Mouse (Mus musculus) heart, adult 2 months (tissue): Measurements from ENCODE around the gene Havcr1. TPM values are rescaled to one million over a fixed set of nuclear protein-coding genes. Genes with fewer than 3 reads are reported as not detected.

Experiments
- DNase-seq, 2 experiments: peaks; one replicate each; pipeline ENCODE4 v3.0.0; 2021
- H3K27ac ChIP-seq: fragments of 200-600 bp; 2 replicates; pipeline ENCODE4 v1.8.1; 2022
- H3K27me3 ChIP-seq: fragments of 200-500 bp; 2 replicates; pipeline ENCODE4 v1.6.1; 2012; ENCODE audit warnings: mild to moderate bottlenecking, low read length, inconsistent platforms, mixed read lengths; ENCODE audit not compliant: control insufficient read depth, insufficient read depth
- H3K36me3 ChIP-seq: fragments of 200-500 bp; 2 replicates; pipeline ENCODE4 v1.6.1; 2012; ENCODE audit warnings: low read length, inconsistent platforms; ENCODE audit not compliant: control insufficient read depth, insufficient read depth
- H3K4me1 ChIP-seq: fragments of 200-500 bp; 2 replicates; pipeline ENCODE4 v1.6.1; 2011; ENCODE audit warnings: low read length; ENCODE audit not compliant: control insufficient read depth, insufficient read depth
- H3K4me3 ChIP-seq: fragments of 200-600 bp; 2 replicates; pipeline ENCODE4 v1.8.1; 2022
- H3K79me2 ChIP-seq: fragments of 200-500 bp; replicated peaks from 2 replicates; pipeline ENCODE4 v1.6.1; 2012; ENCODE audit warnings: mild to moderate bottlenecking, inconsistent platforms, low read length, moderate library complexity, mixed read lengths; ENCODE audit not compliant: control insufficient read depth, insufficient read depth
- H3K9ac ChIP-seq: fragments of 200-500 bp; 2 replicates; pipeline ENCODE4 v1.6.1; 2012; ENCODE audit warnings: low read depth, mild to moderate bottlenecking, control low read depth, inconsistent platforms, low read length, mixed read lengths
- CTCF ChIP-seq: fragments of 200-600 bp; IDR thresholded peaks from 2 replicates; pipeline ENCODE4 v1.8.1; 2022; ENCODE audit warnings: antibody characterized with exemption, mild to moderate bottlenecking, moderate library complexity
- EP300 ChIP-seq: fragments of 200-500 bp; IDR thresholded peaks from 2 replicates; pipeline ENCODE4 v1.6.1; 2011; ENCODE audit warnings: low read depth, low read length, control low read depth; ENCODE audit not compliant: insufficient read depth
- POLR2A ChIP-seq: fragments of 200-500 bp; IDR thresholded peaks from 2 replicates; pipeline ENCODE4 v1.6.1; 2011; ENCODE audit warnings: mild to moderate bottlenecking, low read depth, low read length, control low read depth; ENCODE audit not compliant: insufficient read depth
- WGBS: fragments of 180-500 bp; shearing (Covaris S2); methylation state at CpG from one replicate; pipeline ENCODE4 v1.1.7; 2018; 5-methylcytosine and 5-hydroxymethylcytosine counted together
- intact Hi-C: fragments of 180-260 bp; cut with DNase I; formaldehyde crosslinking; loops from one replicate; pipeline ENCODE4 v1.15.1; 2025
- polyA plus RNA-seq: library from polyadenylated mRNA; depleted of rRNA; stranded (reverse); fragments of >200 nt; gene quantifications from 2 replicates; pipeline ENCODE4 v1.2.3, GENCODE M21; 2012; rRNA removed
- total RNA-seq, 2 experiments: library from RNA; stranded (reverse); gene quantifications; 2 replicates each; pipeline ENCODE4 v1.2.3; 2021

The Havcr1 gene
- total and polyA plus RNA-seq, 3 experiments: not detected

DNA sequence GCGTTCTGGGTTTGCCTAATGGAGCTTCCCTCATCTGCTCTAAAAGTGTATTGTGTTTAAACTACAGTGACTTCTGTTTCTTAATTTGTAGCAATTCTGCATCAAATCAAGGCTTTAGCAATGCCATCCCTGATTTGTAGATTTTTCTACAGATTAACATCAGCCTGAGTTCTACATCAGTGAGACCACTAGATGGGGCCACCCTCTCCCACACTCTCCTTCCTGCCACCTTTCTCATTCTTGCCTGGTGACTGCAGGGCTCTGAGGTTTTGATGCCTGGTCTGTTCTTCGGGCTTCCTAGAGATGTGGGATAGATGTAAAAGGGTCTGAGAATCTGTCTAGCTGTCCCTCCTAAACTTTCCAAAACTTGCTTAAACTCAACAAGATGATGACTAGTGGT, 44.9 kb downstream of the Havcr1 start:
- no peak for DNase-seq
- Histone ChIP-seq H3K27me3 (no peaks in the 10 kb centered on the region), H3K4me1 (no peaks in the 10 kb centered on the region), H3K4me3 (no peak overlapping the region), H3K27ac (no peak overlapping the region), H3K79me2 (no peaks in the 10 kb centered on the region), H3K9ac (no peak overlapping the region), H3K36me3 (no peaks in the 10 kb centered on the region)
- intact Hi-C loops: no loop called here
- TF ChIP-seq CTCF (0 out of 2 replicates have a peak, but pooled peaks have one; percentile 4), POLR2A (no peak)
- 79% methylated on average over 2 of the region's 2 CpGs for WGBS

DNA sequence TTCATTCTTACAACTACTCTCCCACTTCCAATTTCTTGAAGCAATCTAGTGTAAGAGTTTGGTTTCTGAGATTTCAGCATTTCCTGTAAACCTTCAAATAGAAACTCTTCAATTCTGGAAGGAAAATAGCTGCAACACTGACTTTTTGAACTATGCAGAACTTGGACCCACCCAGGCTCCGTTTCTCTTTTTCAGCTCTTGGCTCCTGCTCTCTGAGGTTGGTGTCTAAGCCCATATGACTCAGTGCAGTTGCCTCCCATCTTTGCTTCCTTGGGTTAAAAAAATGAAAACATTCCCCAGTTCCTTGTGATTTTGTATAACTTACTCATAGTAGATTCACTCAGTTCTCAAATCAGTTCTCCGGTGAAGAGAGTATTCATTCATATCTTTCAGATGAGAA, 69.6 kb downstream of the Havcr1 start:
- H3K4me3 ChIP-seq: no peak overlapping the region
- no peaks in the 10 kb centered on the region for H3K79me2 ChIP-seq
- no peaks in the 10 kb centered on the region for H3K4me1 ChIP-seq
- DNase-seq: peak in 1 of 2 experiments; percentile 10
- no peaks in the 10 kb centered on the region for H3K36me3 ChIP-seq
- H3K9ac ChIP-seq: no peak overlapping the region
- WGBS: 61% methylated on average over 2 of the region's 2 CpGs
- H3K27me3 ChIP-seq: no peaks in the 10 kb centered on the region
- TF ChIP-seq EP300: no peak
- no peak for TF ChIP-seq CTCF
- no peak for TF ChIP-seq POLR2A
- no peak overlapping the region for H3K27ac ChIP-seq
- intact Hi-C loops: no loop called here

DNA sequence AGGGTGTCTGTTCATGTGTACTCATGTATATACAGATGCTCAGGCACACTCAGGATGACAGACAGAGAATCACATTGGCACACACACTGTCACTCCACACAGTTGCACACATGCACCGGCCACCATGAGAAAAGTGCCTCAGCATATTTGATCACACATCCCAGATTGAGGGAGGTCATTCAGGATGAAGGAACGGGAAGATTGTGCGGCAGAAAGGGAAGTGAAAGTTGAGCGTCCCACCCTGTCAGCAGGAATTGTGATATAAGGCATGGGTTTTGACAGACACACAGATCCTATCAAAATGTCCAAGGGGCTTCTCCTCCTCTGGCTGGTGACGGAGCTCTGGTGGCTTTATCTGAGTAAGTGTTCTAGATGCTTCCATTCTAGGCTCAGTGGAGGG, 75.6 kb downstream of the Havcr1 start, which contains the start of gene Timd4:
TSS of gene Timd4 (plus strand) at position 290 of the 400 bp plus-strand sequence.
- intact Hi-C loops: no loop called here
- Histone ChIP-seq H3K9ac (no peak within 1 kb of the TSS), H3K4me3 (no peak within 1 kb of the TSS), H3K36me3 (no peaks in the 10 kb centered on the region), H3K79me2 (no peaks in the 10 kb centered on the region), H3K27me3 (no peaks in the 10 kb centered on the region), H3K27ac (no peak within 1 kb of the TSS), H3K4me1 (no peaks in the 10 kb centered on the region)
- DNase-seq: peak in 1 of 2 experiments; percentile 24
- WGBS: 57% methylated on average over 5 of the region's 5 CpGs
- TF ChIP-seq POLR2A (no peak), CTCF (no peak), EP300 (no peak)

- DNase-seq: no peak
- Histone ChIP-seq H3K79me2 (no peaks in the 10 kb centered on the region), H3K27me3 (no peaks in the 10 kb centered on the region), H3K9ac (no peak overlapping the region), H3K4me1 (no peaks in the 10 kb centered on the region), H3K36me3 (no peaks in the 10 kb centered on the region), H3K4me3 (no peak overlapping the region), H3K27ac (no peak overlapping the region)
- TF ChIP-seq CTCF (no peak), EP300 (no peak)
- intact Hi-C loops: no loop called here
- 82% methylated on average over 5 of the region's 5 CpGs for WGBS
Observed at GRCm38 (mm10) chr11:46817692-46818091, 82.8 kb downstream of the Havcr1 start.

DNA sequence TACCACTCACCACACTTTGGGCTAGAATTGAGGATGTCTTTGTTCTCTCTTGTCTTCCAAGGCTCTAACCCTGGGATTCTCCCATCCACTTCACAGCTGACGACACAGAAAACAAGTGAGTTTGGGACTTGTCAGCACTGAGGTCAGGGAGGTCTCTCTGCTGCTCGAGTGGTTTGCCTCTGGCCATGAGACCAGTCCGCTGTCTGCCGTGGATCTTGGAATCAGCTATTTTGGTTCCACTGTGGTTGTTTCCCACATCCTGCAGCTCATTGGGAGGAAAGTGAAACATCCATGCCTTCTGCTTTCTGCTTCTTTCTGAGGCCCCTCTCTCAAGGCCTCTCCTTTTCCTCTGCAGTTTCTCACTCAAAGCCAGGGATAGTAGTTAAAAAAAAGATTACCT, 85.0 kb downstream of the Havcr1 start:
- 36% methylated on average over 4 of the region's 4 CpGs for WGBS
- no peaks in the 10 kb centered on the region for H3K79me2 ChIP-seq
- TF ChIP-seq POLR2A (no peak), EP300 (no peak), CTCF (no peak)
- no peaks in the 10 kb centered on the region for H3K27me3 ChIP-seq
- H3K27ac ChIP-seq: no peak overlapping the region
- no peak for DNase-seq
- H3K4me1 ChIP-seq: no peaks in the 10 kb centered on the region
- H3K4me3 ChIP-seq: no peak overlapping the region
- intact Hi-C loops: no loop called here
- H3K9ac ChIP-seq: no peak overlapping the region
- H3K36me3 ChIP-seq: no peaks in the 10 kb centered on the region

Other genes starting within 250 kb of the Havcr1 start
- gene Gm12169, start 210.9 kb upstream of the Havcr1 start, total RNA-seq: not detected
- not detected in 2 replicates for gene Gm12169, start 210.9 kb upstream of the Havcr1 start, polyA plus RNA-seq
- gene BC053393, start 163.5 kb upstream of the Havcr1 start, total RNA-seq: not detected
- not detected in 2 replicates for gene BC053393, start 163.5 kb upstream of the Havcr1 start, polyA plus RNA-seq
- not detected for gene Dppa1, start 105.8 kb upstream of the Havcr1 start, total RNA-seq
- not detected in 2 replicates for gene Dppa1, start 105.8 kb upstream of the Havcr1 start, polyA plus RNA-seq
- not detected for gene Timd2, start 28.0 kb upstream of the Havcr1 start, total RNA-seq
- gene Timd2, start 28.0 kb upstream of the Havcr1 start, polyA plus RNA-seq: not detected in 2 replicates
- 1 to 10 TPM; 1.5 to 1.6 TPM for gene Timd4, start 75.7 kb downstream of the Havcr1 start, total RNA-seq
- 0.91 and 1.2 TPM in 2 replicates for gene Timd4, start 75.7 kb downstream of the Havcr1 start, polyA plus RNA-seq